Mouse (Mus musculus) ES-Bruce4 (cell line): ENCODE measurements around the gene Fgf14. TPM values are rescaled to one million over a fixed set of nuclear protein-coding genes. Genes with fewer than 3 reads are reported as not detected.

Experiments used
- H3K27ac ChIP-seq: 2 replicates; pipeline ENCODE4 v1.5.1; 2012; ENCODE audit warnings: low read length, inconsistent platforms; ENCODE audit not compliant: insufficient read depth
- H3K27me3 ChIP-seq: 2 replicates; pipeline ENCODE4 v1.6.1; 2012; ENCODE audit warnings: mild to moderate bottlenecking, low read length, inconsistent platforms; ENCODE audit not compliant: control insufficient read depth, poor library complexity, insufficient read depth, severe bottlenecking
- H3K36me3 ChIP-seq: 2 replicates; pipeline ENCODE4 v1.6.1; 2012; ENCODE audit warnings: inconsistent platforms, mild to moderate bottlenecking, low read length, moderate library complexity; ENCODE audit not compliant: control insufficient read depth, poor library complexity, insufficient read depth, severe bottlenecking
- H3K4me1 ChIP-seq: one replicate; pipeline ENCODE4 v1.8.1; 2011; ENCODE audit warnings: low read length; ENCODE audit not compliant: control insufficient read depth, insufficient read depth
- H3K4me3 ChIP-seq: 2 replicates; pipeline ENCODE4 v1.5.1; 2011; ENCODE audit warnings: low read depth, mild to moderate bottlenecking, low read length
- H3K9ac ChIP-seq: 2 replicates; pipeline ENCODE4 v1.6.1; 2012; ENCODE audit warnings: low read depth, mild to moderate bottlenecking, inconsistent platforms; ENCODE audit not compliant: poor library complexity, severe bottlenecking
- H3K9me3 ChIP-seq: replicated peaks from 2 replicates; pipeline ENCODE4 v1.6.1; 2012; ENCODE audit warnings: mild to moderate bottlenecking, low read length, inconsistent platforms; ENCODE audit not compliant: control insufficient read depth, poor library complexity, insufficient read depth, severe bottlenecking
- CTCF ChIP-seq: IDR thresholded peaks from one replicate; pipeline ENCODE4 v1.8.1; 2011; ENCODE audit warnings: low read depth, low read length
- EP300 ChIP-seq: IDR thresholded peaks from 2 replicates; pipeline ENCODE4 v1.6.1; 2011; ENCODE audit warnings: low read depth, low read length; ENCODE audit not compliant: insufficient read depth
- POLR2A ChIP-seq: IDR thresholded peaks from one replicate; pipeline ENCODE4 v1.8.1; 2011; ENCODE audit warnings: low read length; ENCODE audit not compliant: insufficient read depth
- polyA plus RNA-seq: library from polyadenylated mRNA; stranded (reverse); fragments of >200 nt; gene quantifications from 2 replicates; pipeline ENCODE4 v1.2.4, GENCODE M21; 2011; ENCODE audit warnings: low read depth; ENCODE audit not compliant: missing spikeins, insufficient read depth, insufficient read length

Gene Fgf14
- polyA plus RNA-seq, 1 experiment, result not detected

GRCm38 (mm10) chr14:124512009-124512408 lies 164.9 kb downstream of the Fgf14 start:
- Histone ChIP-seq H3K36me3 (no peaks in the 10 kb centered on the region), H3K4me1 (no peaks in the 10 kb centered on the region), H3K27ac (no peak overlapping the region), H3K27me3 (no peaks in the 10 kb centered on the region), H3K4me3 (no peak overlapping the region), H3K9me3 (no peaks in the 10 kb centered on the region), H3K9ac (no peak overlapping the region)
- no peak for TF ChIP-seq EP300
- no peak for TF ChIP-seq CTCF
- TF ChIP-seq POLR2A, result no peak

- no peak for TF ChIP-seq EP300
- no peak for TF ChIP-seq POLR2A
- no peak for TF ChIP-seq CTCF
- Histone ChIP-seq H3K9ac (no peak overlapping the region), H3K4me3 (no peak overlapping the region), H3K9me3 (no peaks in the 10 kb centered on the region), H3K36me3 (no peaks in the 10 kb centered on the region), H3K27me3 (no peaks in the 10 kb centered on the region), H3K27ac (no peak overlapping the region), H3K4me1 (no peaks in the 10 kb centered on the region)
Observed at GRCm38 (mm10) chr14:124488971-124489370, 188.0 kb downstream of the Fgf14 start.

DNA sequence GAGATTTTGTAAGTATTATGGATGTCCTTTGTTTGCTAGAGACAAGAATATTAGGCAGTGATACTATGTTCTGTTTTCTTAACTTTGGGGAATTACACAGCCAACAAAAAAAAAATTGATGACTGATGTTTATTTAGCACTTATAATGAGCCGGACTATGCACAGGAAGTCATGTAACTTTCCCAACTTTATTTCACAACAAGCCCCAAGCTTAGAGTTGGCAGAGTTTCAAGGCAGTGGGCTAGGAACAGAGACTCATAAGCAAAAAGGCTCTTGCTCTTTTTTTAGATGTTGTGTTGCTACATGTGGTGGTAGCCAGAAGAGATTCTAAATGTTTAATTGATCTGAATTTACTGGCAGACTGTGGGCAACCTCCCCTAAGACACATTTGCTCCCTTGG lies 191.7 kb downstream of the Fgf14 start:
- TF ChIP-seq EP300 (no peak), POLR2A (no peak), CTCF (no peak)
- no peaks in the 10 kb centered on the region for H3K9me3 ChIP-seq
- H3K27ac ChIP-seq, result no peak overlapping the region
- H3K27me3 ChIP-seq, result no peaks in the 10 kb centered on the region
- H3K4me1 ChIP-seq, result no peaks in the 10 kb centered on the region
- H3K4me3 ChIP-seq, result no peak overlapping the region
- H3K9ac ChIP-seq, result no peak overlapping the region
- H3K36me3 ChIP-seq, result no peaks in the 10 kb centered on the region

DNA sequence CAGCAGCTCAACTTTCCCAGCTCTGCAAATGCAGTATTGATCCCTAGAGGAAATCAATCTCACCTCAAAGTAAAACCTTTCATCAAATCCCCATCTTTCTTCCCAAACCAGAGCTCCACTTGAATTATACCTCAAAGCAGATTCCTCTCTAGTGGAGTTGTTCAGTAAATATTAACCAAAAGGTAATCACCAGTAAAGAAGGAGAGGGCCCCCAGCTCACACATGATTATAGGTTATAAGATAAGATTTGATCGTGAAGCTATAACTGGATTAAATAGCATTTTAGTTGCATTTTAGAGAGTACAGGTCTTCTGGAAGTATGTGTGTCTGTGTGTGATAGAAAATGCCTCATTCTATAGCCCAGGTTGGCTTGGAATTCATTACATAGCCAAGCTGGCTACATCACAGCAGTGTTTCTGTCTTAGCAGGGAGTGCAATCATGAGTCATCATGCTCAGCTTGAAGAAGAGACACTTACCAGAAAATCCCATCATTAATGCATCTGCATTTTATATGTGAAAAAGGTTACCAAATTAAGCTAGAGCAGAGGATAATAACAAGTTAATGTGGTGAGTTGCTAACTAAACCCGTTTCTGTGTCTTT lies 202.8 kb downstream of the Fgf14 start:
- Histone ChIP-seq H3K27ac (no peak overlapping the region), H3K9me3 (no peaks in the 10 kb centered on the region), H3K36me3 (no peaks in the 10 kb centered on the region), H3K4me3 (no peak overlapping the region), H3K4me1 (no peaks in the 10 kb centered on the region), H3K9ac (no peak overlapping the region), H3K27me3 (no peaks in the 10 kb centered on the region; the same call in 1 of the 2 replicates)
- TF ChIP-seq EP300 (no peak), POLR2A (no peak), CTCF (no peak)

DNA sequence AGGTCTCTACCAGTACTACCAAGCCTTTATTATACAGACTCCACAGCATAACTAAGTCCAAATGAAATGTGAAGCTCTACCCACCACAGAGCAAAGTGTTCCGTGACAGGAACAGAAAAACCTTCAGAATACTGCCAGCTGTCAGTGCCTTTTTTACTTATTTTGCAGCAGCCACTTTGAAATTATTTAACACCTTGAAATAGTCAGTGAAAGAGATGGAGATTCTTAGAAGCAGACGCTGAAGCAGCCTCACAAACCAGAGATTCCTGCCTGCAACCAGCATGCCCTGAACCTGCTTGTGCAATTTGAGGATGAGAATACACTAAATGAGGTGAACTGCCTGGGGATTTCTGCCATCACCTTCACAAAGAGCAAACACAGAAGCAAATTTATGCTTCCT lies 206.0 kb downstream of the Fgf14 start:
- Histone ChIP-seq H3K36me3 (no peaks in the 10 kb centered on the region), H3K27me3 (no peaks in the 10 kb centered on the region; the same call in 1 of the 2 replicates), H3K27ac (no peak overlapping the region), H3K9ac (no peak overlapping the region), H3K4me1 (no peaks in the 10 kb centered on the region), H3K4me3 (no peak overlapping the region), H3K9me3 (no peaks in the 10 kb centered on the region)
- TF ChIP-seq POLR2A (no peak), CTCF (no peak), EP300 (no peak)

DNA sequence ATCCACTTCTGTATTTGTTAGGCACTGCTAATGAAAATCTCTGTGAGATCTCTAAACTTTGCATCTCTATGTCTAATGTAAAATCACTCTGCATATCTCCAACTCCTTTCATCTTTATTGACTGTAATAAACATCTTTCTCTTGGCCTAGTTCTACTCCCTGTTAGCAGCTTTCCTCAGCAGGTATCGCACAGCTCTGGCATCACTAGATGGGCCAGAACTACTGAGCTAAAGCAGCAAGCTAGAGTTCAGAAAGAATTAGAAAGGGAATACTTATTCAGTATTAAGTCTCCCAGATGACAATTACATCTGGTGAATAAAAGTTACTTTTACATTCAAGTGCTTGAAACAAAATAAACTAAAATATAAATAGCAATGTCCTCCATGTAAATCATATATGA lies 221.8 kb downstream of the Fgf14 start:
- Histone ChIP-seq H3K27ac (no peak overlapping the region), H3K9me3 (no peaks in the 10 kb centered on the region), H3K27me3 (no peaks in the 10 kb centered on the region), H3K9ac (no peak overlapping the region), H3K36me3 (no peaks in the 10 kb centered on the region), H3K4me1 (no peaks in the 10 kb centered on the region), H3K4me3 (no peak overlapping the region)
- TF ChIP-seq CTCF (no peak), EP300 (no peak), POLR2A (no peak)
